Mouse (Mus musculus): ENCODE data around the gene Srsf5. TPM values are rescaled to one million over a fixed set of nuclear protein-coding genes. Genes with fewer than 3 reads are reported as not detected.
A peak's percentile ranks its signal among the peaks of the same experiment; 100 is the strongest.

The Srsf5 gene
- polyA plus RNA-seq, 1 experiment = 515 TPM

DNA sequence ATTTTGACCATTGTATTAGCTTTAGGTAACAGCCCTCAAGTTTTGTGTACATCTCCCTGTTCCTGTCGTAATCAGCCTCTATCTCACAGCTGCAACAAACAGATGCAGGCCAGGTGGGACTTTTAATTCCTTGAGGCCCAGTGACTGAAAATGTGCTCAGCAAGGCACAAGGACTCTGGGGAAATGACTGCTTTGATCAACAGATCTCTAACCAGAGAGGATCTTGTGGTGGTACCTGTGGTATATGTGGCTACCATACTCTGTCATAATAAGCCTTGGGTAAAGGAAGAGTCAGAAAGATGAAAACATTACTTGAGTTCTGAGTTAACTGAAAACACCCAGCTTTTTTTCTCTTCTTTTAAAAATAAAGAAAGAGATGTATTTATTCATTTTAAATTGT lies 48.5 kb downstream of the Srsf5 start:
- Histone ChIP-seq H3K4me3 (ENCODE audit: control insufficient read depth, insufficient read depth, low read length) (no peak overlapping the region), H3K27ac (ENCODE audit: control insufficient read depth, insufficient read depth, low read length) (no peak overlapping the region), H3K27me3 (ENCODE audit: control insufficient read depth, insufficient read depth, low read length) (no peaks in the 10 kb centered on the region), H3K4me1 (replicated peaks; ENCODE audit: control insufficient read depth, insufficient read depth, low read length) (peaks cover 44% of the 10 kb centered on the region), H3K36me3 (ENCODE audit: control insufficient read depth, insufficient read depth, low read length) (no peaks in the 10 kb centered on the region)
- 5% methylated on average over 1 of the region's 1 CpGs for WGBS
- peak; percentile 43 for DNase-seq
- TF ChIP-seq CTCF (IDR thresholded peaks at IDR 0.05; ENCODE audit: borderline replicate concordance, control insufficient read depth, extremely low read depth, insufficient read depth, low read length, poor library complexity) (no peak), POLR2A (IDR thresholded peaks at IDR 0.05; ENCODE audit: control insufficient read depth, extremely low read depth, insufficient read depth, low read length, poor library complexity) (no peak)

DNA sequence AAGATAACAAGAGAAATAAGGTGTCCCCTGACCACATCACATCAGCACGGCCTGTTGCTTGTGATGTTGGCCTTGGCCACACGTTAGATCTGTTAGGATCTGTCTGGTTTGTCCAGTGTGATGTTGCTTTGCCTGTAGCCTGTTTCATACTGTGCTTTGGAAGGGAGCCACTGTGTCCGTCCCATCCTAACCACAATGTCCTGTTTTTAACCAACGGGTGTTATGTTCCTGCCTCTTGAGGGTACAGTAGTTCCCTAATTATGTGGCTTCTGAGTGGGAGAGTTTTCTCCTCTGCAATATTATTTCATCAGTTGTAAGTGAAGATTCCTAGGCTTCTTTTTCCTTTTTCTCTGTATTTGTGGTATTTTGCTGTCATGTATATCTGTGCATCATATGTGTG lies 50.0 kb downstream of the Srsf5 start:
- no peak for DNase-seq
- 63% methylated on average over 4 of the region's 4 CpGs for WGBS
- Histone ChIP-seq H3K36me3 (ENCODE audit: control insufficient read depth, insufficient read depth, low read length) (no peaks in the 10 kb centered on the region), H3K27me3 (ENCODE audit: control insufficient read depth, insufficient read depth, low read length) (no peaks in the 10 kb centered on the region), H3K4me3 (ENCODE audit: control insufficient read depth, insufficient read depth, low read length) (no peak overlapping the region), H3K27ac (ENCODE audit: control insufficient read depth, insufficient read depth, low read length) (no peak overlapping the region), H3K4me1 (replicated peaks; ENCODE audit: control insufficient read depth, insufficient read depth, low read length) (peaks cover 53% of the 10 kb centered on the region)
- no peak for TF ChIP-seq POLR2A (IDR thresholded peaks at IDR 0.05; ENCODE audit: control insufficient read depth, extremely low read depth, insufficient read depth, low read length, poor library complexity)
- TF ChIP-seq CTCF (IDR thresholded peaks at IDR 0.05; ENCODE audit: borderline replicate concordance, control insufficient read depth, extremely low read depth, insufficient read depth, low read length, poor library complexity) = no peak

DNA sequence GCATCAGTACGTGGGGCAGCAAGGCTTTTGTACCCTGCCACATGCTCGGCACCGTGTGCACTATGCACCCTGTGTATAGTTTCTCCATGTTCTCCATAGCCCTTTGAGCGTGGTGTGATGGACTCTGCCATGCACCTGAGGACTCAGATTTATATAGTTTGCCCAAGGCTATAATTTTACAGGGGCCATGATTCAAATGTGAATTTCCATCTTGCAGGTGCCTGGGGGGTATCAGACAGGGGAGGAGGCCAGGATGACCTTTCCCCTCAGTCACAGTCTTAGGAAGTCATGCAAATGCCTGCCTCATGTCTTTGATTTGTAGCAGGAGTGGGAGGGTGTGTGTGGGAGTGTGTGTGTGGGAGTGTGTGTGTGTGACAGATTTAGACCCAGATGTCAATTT lies 52.3 kb downstream of the Srsf5 start:
- H3K4me3 ChIP-seq (ENCODE audit: control insufficient read depth, insufficient read depth, low read length) = no peak overlapping the region
- no peak for TF ChIP-seq CTCF (IDR thresholded peaks at IDR 0.05; ENCODE audit: borderline replicate concordance, control insufficient read depth, extremely low read depth, insufficient read depth, low read length, poor library complexity)
- no peak for TF ChIP-seq POLR2A (IDR thresholded peaks at IDR 0.05; ENCODE audit: control insufficient read depth, extremely low read depth, insufficient read depth, low read length, poor library complexity)
- no peak overlapping the region for H3K27ac ChIP-seq (ENCODE audit: control insufficient read depth, insufficient read depth, low read length)
- H3K36me3 ChIP-seq (ENCODE audit: control insufficient read depth, insufficient read depth, low read length) = no peaks in the 10 kb centered on the region
- no peaks in the 10 kb centered on the region for H3K27me3 ChIP-seq (ENCODE audit: control insufficient read depth, insufficient read depth, low read length)
- DNase-seq = no peak
- H3K4me1 ChIP-seq (replicated peaks; ENCODE audit: control insufficient read depth, insufficient read depth, low read length) = peaks cover 36% of the 10 kb centered on the region
- WGBS = 92% methylated on average over 4 of the region's 4 CpGs

DNA sequence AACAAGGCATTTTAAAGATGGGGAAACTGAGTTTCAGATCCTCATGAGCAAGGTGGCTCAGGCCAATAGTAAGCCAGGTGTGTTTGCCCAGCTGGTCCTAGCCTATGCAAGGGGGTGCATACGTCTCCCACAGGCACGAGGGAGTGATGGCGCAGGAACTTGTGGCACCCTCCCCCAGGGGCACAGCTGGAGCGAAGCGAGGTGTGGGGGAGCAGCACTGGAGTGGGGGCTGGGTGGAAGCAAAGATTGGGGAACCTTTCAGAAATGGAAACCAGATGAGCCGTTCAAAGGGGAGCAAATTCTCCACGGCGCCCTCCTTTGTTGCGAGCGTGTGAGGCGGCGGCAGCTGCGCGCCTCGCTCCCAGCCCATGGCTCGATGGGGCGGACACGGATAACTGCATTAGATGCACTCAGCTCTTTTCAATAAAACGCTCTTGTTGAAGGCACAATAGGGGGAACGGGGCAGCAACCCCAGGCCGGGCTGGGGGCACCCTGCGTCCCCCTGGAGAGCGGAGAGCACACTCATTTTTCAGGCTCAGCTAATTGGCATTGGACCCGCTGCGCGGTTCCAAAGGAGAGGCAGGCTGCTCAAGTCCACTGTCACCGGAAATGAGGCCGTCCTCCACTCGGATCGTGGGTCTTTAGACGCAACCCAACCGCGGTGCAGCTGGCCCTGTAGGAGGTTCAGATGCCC lies 53.4 kb downstream of the Srsf5 start:
- peak; percentile 33 for DNase-seq
- Histone ChIP-seq H3K4me3 (ENCODE audit: control insufficient read depth, insufficient read depth, low read length) (no peak overlapping the region), H3K4me1 (replicated peaks; ENCODE audit: control insufficient read depth, insufficient read depth, low read length) (peaks cover 29% of the 10 kb centered on the region), H3K36me3 (ENCODE audit: control insufficient read depth, insufficient read depth, low read length) (no peaks in the 10 kb centered on the region), H3K27ac (ENCODE audit: control insufficient read depth, insufficient read depth, low read length) (no peak overlapping the region), H3K27me3 (ENCODE audit: control insufficient read depth, insufficient read depth, low read length) (no peaks in the 10 kb centered on the region)
- TF ChIP-seq POLR2A (IDR thresholded peaks at IDR 0.05; ENCODE audit: control insufficient read depth, extremely low read depth, insufficient read depth, low read length, poor library complexity) (no peak), CTCF (IDR thresholded peaks at IDR 0.05; ENCODE audit: borderline replicate concordance, control insufficient read depth, extremely low read depth, insufficient read depth, low read length, poor library complexity) (no peak)
- WGBS = 24% methylated on average over 33 of the region's 33 CpGs

Other genes starting within 250 kb of the Srsf5 start
- gene Ccdc177, start 184.8 kb upstream of the Srsf5 start, polyA plus RNA-seq (2012; rRNA removed) = not detected in 2 replicates
- gene Susd6, start 155.0 kb upstream of the Srsf5 start, polyA plus RNA-seq (2012; rRNA removed) = 81.3 and 81.8 TPM in 2 replicates
- gene Slc10a1, start 23.2 kb downstream of the Srsf5 start, polyA plus RNA-seq (2012; rRNA removed) = 0.07 and 1.9 TPM in 2 replicates
- gene Smoc1, start 81.3 kb downstream of the Srsf5 start, polyA plus RNA-seq (2012; rRNA removed) = 41.7 and 46.1 TPM in 2 replicates

All from thymus, adult 2 months (tissue).